Mouse (Mus musculus) kidney, embryonic 16.5 days (tissue): ENCODE results near the gene Srrd. TPM values are rescaled to one million over a fixed set of nuclear protein-coding genes. Genes with fewer than 3 reads are reported as not detected.

Experiments
- polyA plus RNA-seq: library from polyadenylated mRNA; unstranded; fragments of >200 nt; fragmentation: Nextera tagmentation; extraction: Ambion mirVana; gene quantifications from 2 replicates; pipeline ENCODE4 v1.2.1, GENCODE M21; 2015

Srrd gene
- polyA plus RNA-seq, 1 experiment from 2014 or later, result 47.0 TPM

Other genes starting within 250 kb of the Srrd start
- gene Cryba4, start 90.5 kb downstream of the Srrd start, polyA plus RNA-seq, result 0.58 and 0.81 TPM in 2 replicates
- gene Crybb1, start 87.2 kb downstream of the Srrd start, polyA plus RNA-seq, result 2.7 and 4.0 TPM in 2 replicates
- 65.8 and 68.7 TPM in 2 replicates for gene Tpst2, start 66.3 kb downstream of the Srrd start, polyA plus RNA-seq
- 36.7 and 37.8 TPM in 2 replicates for gene Tfip11, start 16.7 kb downstream of the Srrd start, polyA plus RNA-seq
- gene Hps4, start within 50 bp of the Srrd start, polyA plus RNA-seq, result 36.8 TPM in 2 replicates
- gene Gm6583, start 13.0 kb upstream of the Srrd start, polyA plus RNA-seq, result 0.20 and 0.30 TPM in 2 replicates
- 3.8 and 4.9 TPM in 2 replicates for gene Asphd2, start 51.8 kb upstream of the Srrd start, polyA plus RNA-seq
- not detected in 2 replicates for gene Gm6588, start 106.4 kb upstream of the Srrd start, polyA plus RNA-seq
- 0.76 and 0.89 TPM in 2 replicates for gene Sez6l, start 234.1 kb upstream of the Srrd start, polyA plus RNA-seq